Mouse (Mus musculus) midbrain, postnatal 0 days (tissue): ENCODE measurements at regions not wholly inside any gene's neighbourhood (a gene's known extent, or its start where the extent isn't known, plus 50 kb on each side); places are given as distances from the start of the nearest gene placed in this dataset.

ENCODE experiments used
- ATAC-seq: fragments of 200-750 bp; cut with Nextera tagmentation; 2 replicates; pipeline ENCODE4 v1.8.0; 2017; ENCODE audit warnings: moderate number of reproducible peaks, mild to moderate bottlenecking, moderate TSS enrichment, moderate library complexity; ENCODE audit not compliant: low FRiP score
- DNase-seq: peaks from one replicate; pipeline ENCODE4 v3.0.0-alpha.2; 2015; ENCODE audit warnings: low spot score
- H3K27ac ChIP-seq: fragments of 300-500 bp; sonication (generic); 2 replicates; pipeline ENCODE4 v1.5.1; 2014; ENCODE audit warnings: low read depth, mild to moderate bottlenecking, low read length, mixed read lengths
- H3K27me3 ChIP-seq: fragments of 300-500 bp; sonication (generic); 2 replicates; pipeline ENCODE4 v1.6.1; 2014; ENCODE audit warnings: low read length, control low read depth, mixed read lengths; ENCODE audit not compliant: insufficient read depth
- H3K36me3 ChIP-seq: fragments of 300-500 bp; sonication (generic); 2 replicates; pipeline ENCODE4 v1.6.1; 2014; ENCODE audit warnings: low read length, control low read depth, mixed read lengths; ENCODE audit not compliant: insufficient read depth
- H3K4me1 ChIP-seq: fragments of 300-500 bp; sonication (generic); 2 replicates; pipeline ENCODE4 v1.6.1; 2014; ENCODE audit warnings: mild to moderate bottlenecking, control low read depth, antibody characterized with exemption, low read length, mixed read lengths; ENCODE audit not compliant: insufficient read depth
- H3K4me2 ChIP-seq: fragments of 300-500 bp; sonication (generic); 2 replicates; pipeline ENCODE4 v1.6.1; 2014; ENCODE audit warnings: low read depth, mild to moderate bottlenecking, low read length, mixed read lengths; ENCODE audit not compliant: poor library complexity, severe bottlenecking
- H3K4me3 ChIP-seq: fragments of 300-500 bp; sonication (generic); 2 replicates; pipeline ENCODE4 v1.5.1; 2014; ENCODE audit warnings: low read depth, mild to moderate bottlenecking, low read length, moderate library complexity
- H3K9ac ChIP-seq: fragments of 300-500 bp; sonication (generic); replicated peaks from 2 replicates; pipeline ENCODE4 v1.6.1; 2014; ENCODE audit warnings: mild to moderate bottlenecking, low read length, moderate library complexity, mixed read lengths; ENCODE audit not compliant: poor library complexity, severe bottlenecking
- H3K9me3 ChIP-seq: fragments of 300-500 bp; sonication (generic); 2 replicates; pipeline ENCODE4 v1.6.1; 2016; ENCODE audit warnings: low read length, control low read depth
- CTCF ChIP-seq: IDR thresholded peaks from 2 replicates; pipeline ENCODE4 v1.5.1; 2016; ENCODE audit warnings: antibody characterized with exemption, mild to moderate bottlenecking
- WGBS: fragments of 180-500 bp; shearing (Covaris S2); extraction: QIAGEN DNeasy Blood & Tissue Kit; methylation state at CpG from one replicate; pipeline ENCODE4 v1.1.7; 2014; 5-methylcytosine and 5-hydroxymethylcytosine counted together

GRCm38 (mm10) chr3:45803234-45803633 is 425.0 kb downstream of the Pcdh10 start:
- TF ChIP-seq CTCF, result no peak
- peak; percentile 10 for DNase-seq
- no peak overlapping the region for H3K27ac ChIP-seq
- no peak overlapping the region for H3K9ac ChIP-seq
- no peaks in the 10 kb centered on the region for H3K9me3 ChIP-seq
- WGBS, result 77% methylated on average over 2 of the region's 2 CpGs
- no peaks in the 10 kb centered on the region for H3K36me3 ChIP-seq
- H3K4me2 ChIP-seq, result no peak overlapping the region
- H3K4me1 ChIP-seq, result no peaks in the 10 kb centered on the region
- no peaks in the 10 kb centered on the region for H3K27me3 ChIP-seq
- no peak for ATAC-seq
- H3K4me3 ChIP-seq, result no peak overlapping the region
